Mouse (Mus musculus): ENCODE data around the gene Krt4. TPM values are rescaled to one million over a fixed set of nuclear protein-coding genes. Genes with fewer than 3 reads are reported as not detected.

Krt4 gene
- not detected in 2 replicates for polyA plus RNA-seq (2016; fragmentation: Nextera tagmentation; extraction: Ambion mirVana)

- Histone ChIP-seq H3K36me3 (replicated peaks) (no peaks in the 10 kb centered on the region), H3K4me3 (no peak within 1 kb of the TSS), H3K9me3 (no peaks in the 10 kb centered on the region), H3K4me1 (peaks cover 8% of the 10 kb centered on the region), H3K27ac (no peak within 1 kb of the TSS), H3K27me3 (ENCODE audit: poor library complexity, severe bottlenecking) (peaks cover 20% of the 10 kb centered on the region)
- WGBS: 86% methylated on average over 11 of the region's 11 CpGs
- no peak for DNase-seq (ENCODE audit: extremely low spot score, low spot score)
Measured at GRCm38 (mm10) chr15:101924635-101925034, at the start of gene Krt4. Gene Krt4, minus strand, starts transcription at chr15:101924735.

DNA sequence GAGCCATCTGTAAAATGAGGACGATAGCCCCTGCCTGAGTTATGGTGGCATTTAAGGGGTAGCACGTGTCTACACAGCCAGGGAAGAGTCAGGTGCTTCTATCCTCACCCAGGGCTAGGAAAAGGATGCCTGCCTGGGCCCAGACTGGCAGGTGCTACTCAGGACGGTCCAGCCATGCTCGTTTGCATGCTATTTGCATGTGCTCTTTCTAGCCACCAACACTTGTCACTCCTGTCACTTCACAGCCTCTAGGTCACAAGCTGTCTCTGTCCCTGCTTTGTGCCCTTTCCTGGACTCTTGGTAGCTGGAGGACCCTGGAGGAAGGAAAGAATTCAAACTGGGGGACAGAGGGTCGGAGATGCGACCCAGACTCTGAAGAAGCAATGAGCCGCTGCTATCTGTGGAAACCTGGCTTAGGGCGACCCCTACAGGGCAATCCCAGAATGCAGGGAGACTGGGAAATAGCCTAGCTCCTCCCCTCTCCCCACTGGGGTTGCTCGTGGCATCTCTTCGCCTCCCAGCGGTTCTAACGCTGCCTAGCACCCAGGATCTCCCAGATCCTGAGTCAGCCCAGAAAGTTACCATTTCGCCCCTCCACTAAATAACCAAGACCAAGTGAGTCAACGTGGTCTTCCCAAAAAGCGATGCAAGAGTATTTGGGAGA lies 49.0 kb upstream of the Krt4 start:
- Histone ChIP-seq H3K36me3 (replicated peaks) (no peaks in the 10 kb centered on the region), H3K27me3 (ENCODE audit: poor library complexity, severe bottlenecking) (peaks cover 52% of the 10 kb centered on the region), H3K4me3 (peak overlapping the region; percentile 24), H3K27ac (peak overlapping the region; percentile 35; the same call in 1 of the 2 replicates), H3K9me3 (no peaks in the 10 kb centered on the region), H3K4me1 (peaks cover 38% of the 10 kb centered on the region)
- WGBS: 13% methylated on average over 15 of the region's 15 CpGs
- DNase-seq (ENCODE audit: extremely low spot score, low spot score): peak; percentile 97

GRCm38 (mm10) chr15:101970536-101970935 lies 46.0 kb upstream of the Krt4 start:
- 11% methylated on average over 3 of the region's 6 CpGs for whole genome bisulfite sequencing

GRCm38 (mm10) chr15:101966808-101967207 lies 42.3 kb upstream of the Krt4 start:
- Histone ChIP-seq H3K27ac (no peak overlapping the region), H3K9me3 (no peaks in the 10 kb centered on the region), H3K4me3 (no peak overlapping the region), H3K36me3 (replicated peaks) (no peaks in the 10 kb centered on the region), H3K27me3 (ENCODE audit: poor library complexity, severe bottlenecking) (peaks cover 2% of the 10 kb centered on the region; the same call in 1 of the 2 replicates), H3K4me1 (no peaks in the 10 kb centered on the region)
- no peak for DNase-seq (ENCODE audit: extremely low spot score, low spot score)
- WGBS: 85% methylated on average over 8 of the region's 8 CpGs

More at GRCm38 (mm10) chr15:101970536-101970935, 46.0 kb upstream of the Krt4 start:
- DNase-seq (ENCODE audit: extremely low spot score, low spot score): peak; percentile 69
- Histone ChIP-seq H3K4me3 (no peak overlapping the region), H3K36me3 (replicated peaks) (no peaks in the 10 kb centered on the region), H3K27me3 (ENCODE audit: poor library complexity, severe bottlenecking) (peaks cover 28% of the 10 kb centered on the region), H3K27ac (no peak overlapping the region), H3K9me3 (no peaks in the 10 kb centered on the region), H3K4me1 (peaks cover 16% of the 10 kb centered on the region)

GRCm38 (mm10) chr15:101958891-101959290 lies 34.4 kb upstream of the Krt4 start:
- no peaks in the 10 kb centered on the region for H3K9me3 ChIP-seq
- DNase-seq (ENCODE audit: extremely low spot score, low spot score): no peak
- H3K36me3 ChIP-seq (replicated peaks): no peaks in the 10 kb centered on the region
- no peaks in the 10 kb centered on the region for H3K4me1 ChIP-seq
- WGBS: 93% methylated on average over 3 of the region's 3 CpGs
- no peak overlapping the region for H3K27ac ChIP-seq
- H3K4me3 ChIP-seq: no peak overlapping the region
- no peaks in the 10 kb centered on the region for H3K27me3 ChIP-seq (ENCODE audit: poor library complexity, severe bottlenecking)

DNA sequence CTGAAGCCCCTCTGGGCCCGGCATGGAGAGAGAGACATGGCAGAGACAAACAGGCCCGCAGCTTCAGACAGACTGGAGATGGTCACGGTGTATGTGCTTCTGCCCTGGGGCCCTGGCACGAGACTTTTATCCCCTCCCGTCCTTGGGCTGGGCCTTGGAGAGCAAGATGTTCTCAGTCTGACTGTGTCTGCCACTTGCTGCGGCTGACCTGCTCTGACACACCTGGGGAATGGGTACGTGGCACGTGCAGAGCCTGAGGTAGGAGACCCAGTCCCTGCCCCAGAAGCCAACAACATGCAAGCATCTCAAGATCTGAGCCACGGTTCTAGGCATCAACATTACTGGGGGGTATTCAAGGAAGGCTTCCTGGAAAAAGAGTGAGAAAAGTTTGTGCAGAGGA lies 29.7 kb upstream of the Krt4 start, which contains the start of gene Krt78:
Krt78 (minus strand) TSS at position 101 of the 400 bp plus-strand sequence.
- Histone ChIP-seq H3K27me3 (ENCODE audit: poor library complexity, severe bottlenecking) (no peaks in the 10 kb centered on the region), H3K4me3 (no peak within 1 kb of the TSS), H3K4me1 (no peaks in the 10 kb centered on the region), H3K27ac (0 out of 2 replicates have a peak within 1 kb of the TSS, but pooled peaks have one; percentile 3), H3K9me3 (no peaks in the 10 kb centered on the region), H3K36me3 (replicated peaks) (no peaks in the 10 kb centered on the region)
- 88% methylated on average over 9 of the region's 9 CpGs for WGBS
- no peak for DNase-seq (ENCODE audit: extremely low spot score, low spot score)

DNA sequence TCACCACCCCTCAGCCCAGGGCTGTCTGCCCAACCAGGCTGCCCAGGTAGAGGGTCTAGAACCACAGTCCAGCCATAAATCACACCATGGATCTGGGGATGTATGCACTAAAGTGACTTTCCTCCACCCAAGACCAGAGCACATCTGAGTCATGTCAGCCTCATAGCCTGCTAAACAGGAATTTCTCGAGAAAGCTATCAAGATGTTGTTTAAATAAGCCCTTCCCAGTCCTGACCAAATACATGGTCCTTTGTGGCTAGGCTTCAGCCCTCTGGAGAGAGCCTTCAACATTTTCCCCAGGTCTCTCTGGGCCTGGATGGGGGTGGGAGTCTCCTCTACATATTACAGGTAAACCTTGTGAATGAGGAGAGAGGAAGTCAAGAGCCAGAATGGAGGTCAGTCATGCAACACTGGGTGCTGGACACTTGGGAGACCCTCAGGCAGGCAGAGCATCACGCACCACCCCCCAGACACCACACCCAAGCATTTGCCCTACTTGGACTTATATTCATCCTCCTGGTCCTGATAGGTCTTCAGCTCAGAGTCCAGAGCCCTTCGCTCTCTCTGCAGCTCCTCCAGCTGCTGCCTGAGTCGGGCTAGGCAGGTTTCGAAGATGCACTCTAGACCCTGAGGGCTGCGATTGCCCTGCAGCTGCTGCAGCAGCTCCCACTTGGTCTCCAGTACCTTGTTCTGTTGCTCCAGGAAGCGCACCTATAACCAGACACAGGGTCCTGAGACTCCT lies 28.4 kb upstream of the Krt4 start:
- no peaks in the 10 kb centered on the region for H3K9me3 ChIP-seq
- DNase-seq (ENCODE audit: extremely low spot score, low spot score): no peak
- H3K27me3 ChIP-seq (ENCODE audit: poor library complexity, severe bottlenecking): no peaks in the 10 kb centered on the region
- no peak overlapping the region for H3K27ac ChIP-seq
- no peak overlapping the region for H3K4me3 ChIP-seq
- 90% methylated on average over 7 of the region's 7 CpGs for WGBS
- H3K36me3 ChIP-seq (replicated peaks): no peaks in the 10 kb centered on the region
- no peaks in the 10 kb centered on the region for H3K4me1 ChIP-seq

DNA sequence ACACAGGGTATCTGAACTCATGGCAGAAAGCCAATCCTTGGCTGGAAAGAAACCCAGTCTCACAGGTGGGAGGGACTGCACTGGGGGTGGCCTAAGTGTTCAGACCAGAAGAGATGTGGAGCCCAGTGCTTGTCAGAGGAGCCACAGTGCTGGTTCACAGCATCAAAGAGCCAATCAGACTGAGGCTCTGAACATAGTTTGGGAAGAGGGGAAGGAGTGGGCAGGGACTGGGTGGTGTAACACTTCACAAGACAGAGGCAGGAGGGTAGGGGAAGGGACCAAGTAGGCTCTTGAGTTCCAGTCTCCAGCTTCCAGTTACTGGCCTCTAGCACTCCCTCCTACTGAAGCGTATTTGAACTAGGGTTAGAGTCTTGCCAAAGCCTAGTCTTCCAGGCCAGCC lies 20.9 kb upstream of the Krt4 start:
- 0 out of 2 replicates have a peak, but pooled peaks cover 3% of the 10 kb centered on the region for H3K4me1 ChIP-seq
- H3K27me3 ChIP-seq (ENCODE audit: poor library complexity, severe bottlenecking): no peaks in the 10 kb centered on the region
- DNase-seq (ENCODE audit: extremely low spot score, low spot score): no peak
- H3K27ac ChIP-seq: no peak overlapping the region
- no peaks in the 10 kb centered on the region for H3K36me3 ChIP-seq (replicated peaks)
- no peak overlapping the region for H3K4me3 ChIP-seq
- H3K9me3 ChIP-seq: no peaks in the 10 kb centered on the region
- 89% methylated on average over 1 of the region's 1 CpGs for WGBS

GRCm38 (mm10) chr15:101941948-101942347 lies 17.4 kb upstream of the Krt4 start:
- 79% methylated on average over 8 of the region's 8 CpGs for WGBS
- peaks cover 7% of the 10 kb centered on the region; the same call in 1 of the 2 replicates for H3K4me1 ChIP-seq
- no peak for DNase-seq (ENCODE audit: extremely low spot score, low spot score)
- H3K4me3 ChIP-seq: no peak overlapping the region
- H3K9me3 ChIP-seq: no peaks in the 10 kb centered on the region
- no peak overlapping the region for H3K27ac ChIP-seq
- no peaks in the 10 kb centered on the region for H3K36me3 ChIP-seq (replicated peaks)
- no peaks in the 10 kb centered on the region for H3K27me3 ChIP-seq (ENCODE audit: poor library complexity, severe bottlenecking)

DNA sequence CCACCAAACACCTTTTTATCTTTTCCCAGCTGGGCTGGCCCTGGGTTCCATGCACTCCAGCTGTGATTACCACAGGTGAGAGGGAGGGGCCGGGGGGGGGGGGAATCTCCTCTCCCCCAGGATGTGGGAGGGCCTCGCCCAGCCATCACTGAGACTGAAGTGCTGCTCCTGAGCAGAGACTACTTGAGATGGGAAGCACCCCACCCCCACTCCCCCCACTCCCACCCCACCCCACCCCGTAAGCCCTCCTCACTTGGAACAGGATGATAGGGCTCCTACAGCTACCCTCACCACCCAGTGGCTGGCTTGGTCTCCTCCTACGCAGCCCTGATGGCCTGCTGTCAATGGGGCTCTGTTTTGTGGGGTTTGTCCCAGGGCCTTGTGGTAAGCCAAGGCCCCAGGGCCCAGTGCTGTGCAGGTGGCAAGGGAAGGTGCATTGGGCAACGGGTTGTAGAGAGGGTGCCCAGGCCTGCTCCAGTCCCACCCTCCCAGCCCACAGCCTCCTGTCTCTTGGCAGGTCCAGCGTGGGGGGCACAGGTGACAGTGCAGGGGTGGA lies 15.8 kb upstream of the Krt4 start, which contains the start of gene Krt79:
Krt79 (minus strand) TSS at position 51 of the 556 bp plus-strand sequence.
- H3K36me3 ChIP-seq (replicated peaks): no peaks in the 10 kb centered on the region
- peaks cover 7% of the 10 kb centered on the region; the same call in 1 of the 2 replicates for H3K4me1 ChIP-seq
- no peak for DNase-seq (ENCODE audit: extremely low spot score, low spot score)
- H3K4me3 ChIP-seq: no peak within 1 kb of the TSS
- H3K27me3 ChIP-seq (ENCODE audit: poor library complexity, severe bottlenecking): no peaks in the 10 kb centered on the region
- H3K9me3 ChIP-seq: no peaks in the 10 kb centered on the region
- WGBS: 71% methylated on average over 6 of the region's 6 CpGs
- H3K27ac ChIP-seq: peak within 1 kb of the TSS; percentile 15; the same call in 1 of the 2 replicates

DNA sequence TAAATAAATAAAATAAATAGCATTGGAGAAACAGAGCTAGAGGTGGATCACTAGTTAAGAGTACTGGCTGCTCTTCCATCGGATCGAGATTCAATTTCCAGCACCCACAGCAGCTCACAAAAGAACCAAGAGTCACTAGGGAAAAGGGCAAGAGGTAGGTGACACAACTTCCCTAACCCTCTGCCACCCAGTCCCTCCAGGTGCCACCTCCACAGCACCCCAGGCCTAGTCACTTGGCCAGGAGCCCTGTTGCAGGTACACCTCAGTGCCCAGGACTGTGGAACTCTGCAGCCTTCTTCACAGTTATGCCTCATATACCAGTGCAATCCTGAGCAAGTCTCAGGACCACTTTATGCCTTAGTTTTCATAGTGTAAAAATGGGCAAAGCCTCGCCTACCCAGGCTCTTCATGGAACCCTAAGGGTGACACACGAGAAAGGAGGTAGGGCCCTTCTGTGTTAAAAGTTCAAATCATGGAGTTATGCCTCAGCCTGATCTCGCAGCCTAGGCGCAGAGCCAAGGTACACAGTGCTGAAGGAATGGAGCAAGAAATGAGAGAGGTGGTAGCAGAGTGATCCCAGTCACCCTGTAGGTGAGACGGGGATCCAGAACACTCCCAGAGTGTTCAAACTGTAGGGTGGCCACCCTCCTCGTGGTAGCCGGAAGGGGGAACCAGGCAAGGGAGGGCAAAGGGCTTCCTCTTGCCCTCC lies 14.2 kb upstream of the Krt4 start:
- Histone ChIP-seq H3K9me3 (no peaks in the 10 kb centered on the region), H3K36me3 (replicated peaks) (no peaks in the 10 kb centered on the region), H3K27ac (no peak overlapping the region), H3K4me1 (peaks cover 7% of the 10 kb centered on the region; the same call in 1 of the 2 replicates), H3K4me3 (no peak overlapping the region), H3K27me3 (ENCODE audit: poor library complexity, severe bottlenecking) (no peaks in the 10 kb centered on the region)
- WGBS: 90% methylated on average over 9 of the region's 9 CpGs
- DNase-seq (ENCODE audit: extremely low spot score, low spot score): no peak

DNA sequence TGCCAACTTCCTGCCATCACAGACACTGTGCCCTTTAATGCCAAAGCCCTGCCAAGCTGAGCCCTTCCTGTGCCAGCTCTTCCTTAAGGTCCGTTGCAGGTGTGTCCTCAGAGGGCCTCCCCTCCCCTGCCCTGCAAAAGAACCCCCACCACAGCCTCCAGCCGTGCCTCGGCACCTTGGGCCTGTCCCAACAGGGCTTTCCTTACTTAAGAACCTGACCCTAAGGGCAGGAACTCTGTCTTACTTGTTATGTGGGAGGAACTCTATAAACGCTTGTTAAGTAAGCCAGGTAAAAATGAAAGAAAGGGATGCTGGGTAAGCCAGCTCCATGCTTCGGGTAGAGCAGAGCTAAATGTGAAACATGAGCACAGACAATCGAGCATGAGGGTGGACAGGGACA lies 8.5 kb upstream of the Krt4 start:
- Histone ChIP-seq H3K36me3 (replicated peaks) (no peaks in the 10 kb centered on the region), H3K9me3 (no peaks in the 10 kb centered on the region), H3K4me3 (no peak overlapping the region), H3K27ac (no peak overlapping the region), H3K27me3 (ENCODE audit: poor library complexity, severe bottlenecking) (peaks cover 41% of the 10 kb centered on the region), H3K4me1 (peaks cover 20% of the 10 kb centered on the region)
- WGBS: 82% methylated on average over 6 of the region's 6 CpGs
- DNase-seq (ENCODE audit: extremely low spot score, low spot score): no peak
